Comparison of ENCODE assay signal across 8 mouse cellular contexts in the genomic region with DNA sequence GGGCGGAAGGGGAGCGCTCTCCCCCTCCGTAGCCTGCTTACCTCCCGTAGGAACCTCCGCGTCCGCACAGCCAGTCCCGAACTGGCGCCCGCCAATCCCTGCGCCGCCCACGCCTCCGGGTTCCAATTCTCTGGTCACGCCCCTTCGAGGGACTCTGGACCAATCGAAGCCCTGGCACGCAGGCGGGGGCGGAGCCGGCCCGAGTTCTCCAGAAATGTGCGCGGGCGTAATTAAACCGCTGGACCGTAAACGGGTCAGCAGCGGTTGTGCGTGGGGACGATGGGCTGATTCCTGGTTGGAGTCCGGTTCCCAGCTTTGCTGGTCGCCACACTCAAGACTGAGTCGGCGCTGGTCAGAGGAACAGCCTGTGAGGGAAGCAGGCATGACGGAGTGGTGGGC. TPM values are rescaled to one million over a fixed set of nuclear protein-coding genes. Genes with fewer than 3 reads are reported as not detected.
DNase-seq lines count a peak whose midpoint lies in the region; ATAC-seq and TF ChIP-seq lines count a peak whose summit lies in the region.

A gene (minus strand): TSS at position 117 of the 399 bp plus-strand sequence.

- WGBS in heart, embryonic 13.5 days: under 1% methylated on average over 36 of the region's 36 CpGs
- under 1% methylated on average over 36 of the region's 36 CpGs for WGBS in kidney, postnatal 0 days
- WGBS in liver, adult 2 months: under 1% methylated on average over 36 of the region's 36 CpGs

- H3K27me3 ChIP-seq in heart, embryonic 13.5 days (replicated peaks): peaks cover 22% of the 10 kb centered on the region
- no peaks in the 10 kb centered on the region for H3K27me3 ChIP-seq in kidney, postnatal 0 days (ENCODE audit: insufficient read depth, low read length)
- no peaks in the 10 kb centered on the region for H3K27me3 ChIP-seq in liver, adult 2 months (ENCODE audit: control insufficient read depth, insufficient read depth, low read length)

- H3K9me3 ChIP-seq in heart, embryonic 13.5 days: no peaks in the 10 kb centered on the region
- H3K9me3 ChIP-seq in kidney, postnatal 0 days (replicated peaks; ENCODE audit: low read length): no peaks in the 10 kb centered on the region

- peak within 1 kb of the TSS; percentile 82 for H3K9ac ChIP-seq in heart, embryonic 13.5 days
- H3K9ac ChIP-seq in kidney, postnatal 0 days (ENCODE audit: low read depth, low read length): peak within 1 kb of the TSS; percentile 69
- peak within 1 kb of the TSS; percentile 86 for H3K9ac ChIP-seq in liver, adult 2 months (ENCODE audit: low read depth, low read length)

- DNase-seq in kidney, postnatal 0 days (ENCODE audit: low spot score): peak; percentile 97
- peak; percentile 82 for DNase-seq in liver, adult 2 months (ENCODE audit: extremely low read depth, low read depth, low spot score)
- DNase-seq in spleen, postnatal 36 days (ENCODE audit: low spot score in 2 of 2): peak; percentile 63 to 76

- H3K4me1 ChIP-seq in brown adipose tissue, adult 24 weeks (ENCODE audit: control insufficient read depth, insufficient read depth, insufficient read length, low read length): peaks cover 2% of the 10 kb centered on the region; the same call in 1 of the 2 replicates
- peaks cover 32% of the 10 kb centered on the region for H3K4me1 ChIP-seq in heart, embryonic 13.5 days
- H3K4me1 ChIP-seq in kidney, postnatal 0 days (replicated peaks; ENCODE audit: insufficient read depth, low read length): peaks cover 11% of the 10 kb centered on the region; the same call in 1 of the 2 replicates
- H3K4me1 ChIP-seq in liver, adult 2 months (ENCODE audit: control insufficient read depth, insufficient read depth, low read length): peaks cover 22% of the 10 kb centered on the region

- H3K36me3 ChIP-seq in heart, embryonic 13.5 days: no peaks in the 10 kb centered on the region
- H3K36me3 ChIP-seq in kidney, postnatal 0 days (ENCODE audit: insufficient read depth, low read length): no peaks in the 10 kb centered on the region
- H3K36me3 ChIP-seq in liver, adult 2 months (ENCODE audit: control insufficient read depth, insufficient read depth, low read length): no peaks in the 10 kb centered on the region

- TF ChIP-seq POLR2A in liver, adult 2 months (IDR thresholded peaks at IDR 0.05; ENCODE audit: extremely low read depth, insufficient read depth, low read length): peak; percentile 94

- peaks cover 7% of the 10 kb centered on the region; the same call in 1 of the 2 replicates for H3K79me2 ChIP-seq in liver, adult 2 months (ENCODE audit: control insufficient read depth, insufficient read depth, low read length)

- peak within 1 kb of the TSS; percentile 80 for H3K4me3 ChIP-seq in brown adipose tissue, adult 24 weeks (ENCODE audit: insufficient read depth, low read depth, low read length)
- H3K4me3 ChIP-seq in heart, embryonic 13.5 days: peak within 1 kb of the TSS; percentile 71
- peak within 1 kb of the TSS; percentile 64 for H3K4me3 ChIP-seq in kidney, postnatal 0 days (replicated peaks; ENCODE audit: low read depth, low read length)
- peak within 1 kb of the TSS; percentile 72 for H3K4me3 ChIP-seq in liver, adult 2 months (ENCODE audit: insufficient read depth, low read depth, low read length)

- peak; percentile 81 for ATAC-seq in CD4-positive, CD25-positive, alpha-beta regulatory T cell, adult 4 months
- ATAC-seq in erythroid progenitor cell, adult 5-6 weeks (replicated peaks; ENCODE audit: low FRiP score, poor library complexity, severe bottlenecking): peak; percentile 82
- ATAC-seq in heart, embryonic 13.5 days (ENCODE audit: extremely low read depth, insufficient number of reproducible peaks, low FRiP score, low TSS enrichment): peak; percentile 74
- peak; percentile 93 for ATAC-seq in kidney, postnatal 0 days (replicated peaks; ENCODE audit: low FRiP score, low read depth)
- ATAC-seq in monocyte, adult 5-6 weeks (replicated peaks; ENCODE audit: insufficient number of reproducible peaks, low FRiP score, low TSS enrichment, poor library complexity, severe bottlenecking): peak; percentile 78

- peak within 1 kb of the TSS; percentile 58 for H3K27ac ChIP-seq in brown adipose tissue, adult 24 weeks (replicated peaks; ENCODE audit: low read depth, low read length)
- peak within 1 kb of the TSS; percentile 77 for H3K27ac ChIP-seq in heart, embryonic 13.5 days (replicated peaks)
- peak within 1 kb of the TSS; percentile 89 for H3K27ac ChIP-seq in kidney, postnatal 0 days
- peak within 1 kb of the TSS; percentile 78 for H3K27ac ChIP-seq in liver, adult 2 months (replicated peaks; ENCODE audit: insufficient read depth, low read depth, low read length)

- peak within 1 kb of the TSS; percentile 79 for H3K4me2 ChIP-seq in heart, embryonic 13.5 days
- H3K4me2 ChIP-seq in kidney, postnatal 0 days (ENCODE audit: low read length): peak within 1 kb of the TSS; percentile 85

- TF ChIP-seq CTCF in kidney, postnatal 0 days (IDR thresholded peaks at IDR 0.05; ENCODE audit: low read depth): no peak
- no peak for TF ChIP-seq CTCF in liver, adult 2 months (IDR thresholded peaks at IDR 0.05; ENCODE audit: low read depth, low read length)

RNA-seq across cellular contexts. Expression of the gene that starts here (rescaled TPM):
- polyA plus RNA-seq in CD4-positive, CD25-positive, alpha-beta regulatory T cell, adult 4 months (2017; shearing (Covaris generic)): under 1 TPM; 0.37 to 0.39 TPM
- 1.1 and 3.3 TPM in 2 replicates for polyA plus RNA-seq in brown adipose tissue, adult 24 weeks (2012; ENCODE audit: insufficient read depth, insufficient read length, missing spikeins)
- not detected in 2 replicates for total RNA-seq in erythroid progenitor cell, adult 5-6 weeks (2015; ENCODE audit: low replicate concordance)
- total RNA-seq in erythroid progenitor cell, adult 5-6 weeks (2017; ENCODE audit: low replicate concordance): 0.13 TPM in 1 of 2 replicates, not detected in the other
- 2.2 and 2.7 TPM in 2 replicates for polyA plus RNA-seq in heart, embryonic 13.5 days (2015; fragmentation: Nextera tagmentation; extraction: Ambion mirVana)
- 4.8 and 5.0 TPM in 2 replicates for polyA plus RNA-seq in kidney, postnatal 0 days (2015; fragmentation: Nextera tagmentation; extraction: Ambion mirVana)
- total RNA-seq in liver, adult 2 months (2014; rRNA removed): 3.4 and 6.6 TPM in 2 replicates
- polyA plus RNA-seq in liver, adult 2 months (2012; rRNA removed): 2.5 and 3.2 TPM in 2 replicates
- total RNA-seq in monocyte, adult 5-6 weeks (2017): 1.4 to 5.3 TPM (median 1.6 TPM) in 3 replicates

Comparison
In these comparisons a context has a peak if more than half of its experiments do, and no peak if none do; other contexts are left out.
1. Peak in every context shown above with its lines: DNase-seq, ATAC-seq, H3K4me3 ChIP-seq and H3K27ac ChIP-seq.
2. Peak in ATAC-seq in CD4-positive, CD25-positive, alpha-beta regulatory T cell, adult 4 months; RNA of the gene not detected or under 1 TPM.
3. Peak in ATAC-seq in erythroid progenitor cell, adult 5-6 weeks; RNA of the gene not detected or under 1 TPM.